Mouse (Mus musculus): ENCODE measurements at regions not wholly inside any gene's neighbourhood (a gene's known extent, or its start where the extent isn't known, plus 50 kb on each side); places are given as distances from the start of the nearest gene placed in this dataset.

- Histone ChIP-seq H3K4me1 (peaks cover 31% of the 10 kb centered on the region), H3K27me3 (replicated peaks) (no peaks in the 10 kb centered on the region), H3K9me3 (no peaks in the 10 kb centered on the region), H3K4me3 (replicated peaks) (no peak overlapping the region), H3K36me3 (replicated peaks; ENCODE audit: low read length) (no peaks in the 10 kb centered on the region)
- no peak for TF ChIP-seq FLI1 (IDR thresholded peaks at IDR 0.05; ENCODE audit: low read length)
Measured at GRCm38 (mm10) chr12:35686231-35686630, 151.4 kb upstream of the Ahr start.

- Histone ChIP-seq H3K27me3 (replicated peaks) (no peaks in the 10 kb centered on the region), H3K9me3 (no peaks in the 10 kb centered on the region), H3K36me3 (replicated peaks; ENCODE audit: low read length) (no peaks in the 10 kb centered on the region), H3K4me1 (peaks cover 25% of the 10 kb centered on the region), H3K4me3 (replicated peaks) (no peak overlapping the region)
- TF ChIP-seq FLI1 (IDR thresholded peaks at IDR 0.05; ENCODE audit: low read length) = no peak
- TF ChIP-seq GATA1 (IDR thresholded peaks at IDR 0.05; ENCODE audit: borderline replicate concordance, low read length) = no peak
Measured at GRCm38 (mm10) chr12:35685189-35685588, 150.4 kb upstream of the Ahr start.

GRCm38 (mm10) chr12:35681864-35682449, 147.1 kb upstream of the Ahr start:
- no peaks in the 10 kb centered on the region for H3K36me3 ChIP-seq (replicated peaks; ENCODE audit: low read length)
- no peaks in the 10 kb centered on the region for H3K27me3 ChIP-seq (replicated peaks)
- no peak for TF ChIP-seq FLI1 (IDR thresholded peaks at IDR 0.05; ENCODE audit: low read length)
- no peak for TF ChIP-seq GATA1 (IDR thresholded peaks at IDR 0.05; ENCODE audit: borderline replicate concordance, low read length)
- no peaks in the 10 kb centered on the region for H3K9me3 ChIP-seq
- H3K4me3 ChIP-seq (replicated peaks) = no peak overlapping the region
- H3K4me1 ChIP-seq = peaks cover 12% of the 10 kb centered on the region; the same call in 1 of the 2 replicates

- Histone ChIP-seq H3K36me3 (replicated peaks; ENCODE audit: low read length) (no peaks in the 10 kb centered on the region), H3K4me1 (peaks cover 10% of the 10 kb centered on the region), H3K9me3 (no peaks in the 10 kb centered on the region), H3K27me3 (replicated peaks) (no peaks in the 10 kb centered on the region), H3K4me3 (replicated peaks) (no peak overlapping the region)
- TF ChIP-seq FLI1 (IDR thresholded peaks at IDR 0.05; ENCODE audit: low read length) (no peak), GATA1 (IDR thresholded peaks at IDR 0.05; ENCODE audit: borderline replicate concordance, low read length) (no peak)
Measured at GRCm38 (mm10) chr12:35679903-35680302, 145.1 kb upstream of the Ahr start.

- TF ChIP-seq FLI1 (IDR thresholded peaks at IDR 0.05; ENCODE audit: low read length) (no peak), GATA1 (IDR thresholded peaks at IDR 0.05; ENCODE audit: borderline replicate concordance, low read length) (no peak)
- no peaks in the 10 kb centered on the region for H3K36me3 ChIP-seq (replicated peaks; ENCODE audit: low read length)
- peaks cover 8% of the 10 kb centered on the region for H3K4me1 ChIP-seq
- H3K27me3 ChIP-seq (replicated peaks) = no peaks in the 10 kb centered on the region
- H3K4me3 ChIP-seq (replicated peaks) = no peak overlapping the region
- no peaks in the 10 kb centered on the region for H3K9me3 ChIP-seq
Measured at GRCm38 (mm10) chr12:35679025-35679424, 144.2 kb upstream of the Ahr start.

GRCm38 (mm10) chr12:35674487-35674886, 139.6 kb upstream of the Ahr start:
- H3K9me3 ChIP-seq = no peaks in the 10 kb centered on the region
- no peaks in the 10 kb centered on the region for H3K36me3 ChIP-seq (replicated peaks; ENCODE audit: low read length)
- H3K27me3 ChIP-seq (replicated peaks) = no peaks in the 10 kb centered on the region
- H3K4me3 ChIP-seq (replicated peaks) = no peak overlapping the region
- H3K4me1 ChIP-seq = peaks cover 7% of the 10 kb centered on the region
- no peak for TF ChIP-seq FLI1 (IDR thresholded peaks at IDR 0.05; ENCODE audit: low read length)
- TF ChIP-seq GATA1 (IDR thresholded peaks at IDR 0.05; ENCODE audit: borderline replicate concordance, low read length) = no peak

GRCm38 (mm10) chr12:35670980-35671379, 136.1 kb upstream of the Ahr start:
- no peak overlapping the region for H3K4me3 ChIP-seq (replicated peaks)
- no peaks in the 10 kb centered on the region for H3K36me3 ChIP-seq (replicated peaks; ENCODE audit: low read length)
- H3K9me3 ChIP-seq = no peaks in the 10 kb centered on the region
- no peak for TF ChIP-seq GATA1 (IDR thresholded peaks at IDR 0.05; ENCODE audit: borderline replicate concordance, low read length)
- no peak for TF ChIP-seq FLI1 (IDR thresholded peaks at IDR 0.05; ENCODE audit: low read length)
- peaks cover 16% of the 10 kb centered on the region for H3K4me1 ChIP-seq
- no peaks in the 10 kb centered on the region for H3K27me3 ChIP-seq (replicated peaks)

- H3K27me3 ChIP-seq (replicated peaks) = no peaks in the 10 kb centered on the region
- no peaks in the 10 kb centered on the region for H3K36me3 ChIP-seq (replicated peaks; ENCODE audit: low read length)
- no peak overlapping the region for H3K4me3 ChIP-seq (replicated peaks)
- no peak for TF ChIP-seq GATA1 (IDR thresholded peaks at IDR 0.05; ENCODE audit: borderline replicate concordance, low read length)
- TF ChIP-seq FLI1 (IDR thresholded peaks at IDR 0.05; ENCODE audit: low read length) = no peak
- peaks cover 12% of the 10 kb centered on the region; the same call in 1 of the 2 replicates for H3K4me1 ChIP-seq
- no peaks in the 10 kb centered on the region for H3K9me3 ChIP-seq
Measured at GRCm38 (mm10) chr12:35668716-35669115, 133.9 kb upstream of the Ahr start.

GRCm38 (mm10) chr12:35667705-35668104, 132.9 kb upstream of the Ahr start:
- Histone ChIP-seq H3K4me1 (peaks cover 12% of the 10 kb centered on the region; the same call in 1 of the 2 replicates), H3K9me3 (no peaks in the 10 kb centered on the region), H3K36me3 (replicated peaks; ENCODE audit: low read length) (no peaks in the 10 kb centered on the region), H3K27me3 (replicated peaks) (no peaks in the 10 kb centered on the region), H3K4me3 (replicated peaks) (no peak overlapping the region)
- no peak for TF ChIP-seq GATA1 (IDR thresholded peaks at IDR 0.05; ENCODE audit: borderline replicate concordance, low read length)
- no peak for TF ChIP-seq FLI1 (IDR thresholded peaks at IDR 0.05; ENCODE audit: low read length)

- Histone ChIP-seq H3K36me3 (replicated peaks; ENCODE audit: low read length) (no peaks in the 10 kb centered on the region), H3K4me3 (replicated peaks) (no peak overlapping the region), H3K9me3 (no peaks in the 10 kb centered on the region), H3K27me3 (replicated peaks) (no peaks in the 10 kb centered on the region), H3K4me1 (peaks cover 12% of the 10 kb centered on the region; the same call in 1 of the 2 replicates)
- TF ChIP-seq FLI1 (IDR thresholded peaks at IDR 0.05; ENCODE audit: low read length) = no peak
- no peak for TF ChIP-seq GATA1 (IDR thresholded peaks at IDR 0.05; ENCODE audit: borderline replicate concordance, low read length)
Measured at GRCm38 (mm10) chr12:35667218-35667617, 132.4 kb upstream of the Ahr start.

GRCm38 (mm10) chr12:35666062-35666461, 131.2 kb upstream of the Ahr start:
- Histone ChIP-seq H3K27me3 (replicated peaks) (no peaks in the 10 kb centered on the region), H3K4me3 (replicated peaks) (no peak overlapping the region), H3K9me3 (no peaks in the 10 kb centered on the region), H3K4me1 (peaks cover 12% of the 10 kb centered on the region; the same call in 1 of the 2 replicates), H3K36me3 (replicated peaks; ENCODE audit: low read length) (no peaks in the 10 kb centered on the region)
- TF ChIP-seq GATA1 (IDR thresholded peaks at IDR 0.05; ENCODE audit: borderline replicate concordance, low read length) (no peak), FLI1 (IDR thresholded peaks at IDR 0.05; ENCODE audit: low read length) (no peak)

All from megakaryocyte, embryonic 14.5 days (primary cell).